Mouse (Mus musculus) heart, embryonic 14.5 days (tissue): Measurements from ENCODE around the gene Shisa9. TPM values are rescaled to one million over a fixed set of nuclear protein-coding genes. Genes with fewer than 3 reads are reported as not detected.
"Not testable (repeated sequence)": the region's sequence is repeated elsewhere in the genome, so short reads cannot be mapped to it uniquely, and the experiment has no call there.

ENCODE experiments used
- ATAC-seq: fragments of 200-750 bp; cut with Nextera tagmentation; 2 replicates; pipeline ENCODE4 v1.8.0; 2017; ENCODE audit warnings: low read depth, moderate TSS enrichment; ENCODE audit not compliant: insufficient number of reproducible peaks, insufficient read depth, low FRiP score
- H3K27ac ChIP-seq, 2 experiments: fragments of 200-500 bp in 1 of 2; fragments of 300-500 bp in 1 of 2; sonication (generic) in 1 of 2; replicated peaks in 1 of 2; 2 replicates each; pipeline ENCODE4 v1.5.1; 2012 to 2014; ENCODE audit warnings: low read depth in 2 of 2, low read length in 2 of 2, control low read depth in 1 of 2, mild to moderate bottlenecking in 1 of 2, mixed read lengths in 1 of 2; ENCODE audit not compliant: control insufficient read depth in 1 of 2, insufficient read depth in 1 of 2
- H3K27me3 ChIP-seq: fragments of 300-500 bp; sonication (generic); 2 replicates; pipeline ENCODE4 v1.6.1; 2014; ENCODE audit warnings: mild to moderate bottlenecking, low read length, control low read depth; ENCODE audit not compliant: control insufficient read depth, insufficient read depth
- H3K36me3 ChIP-seq: fragments of 300-500 bp; sonication (generic); 2 replicates; pipeline ENCODE4 v1.6.1; 2014; ENCODE audit warnings: mild to moderate bottlenecking, control low read depth, low read length, mixed read lengths; ENCODE audit not compliant: control insufficient read depth, insufficient read depth
- H3K4me1 ChIP-seq, 2 experiments: fragments of 200-500 bp in 1 of 2; fragments of 300-500 bp in 1 of 2; sonication (generic) in 1 of 2; 2 replicates each; pipeline ENCODE4 v1.6.1; 2012 to 2014; ENCODE audit warnings: low read length in 2 of 2, control low read depth in 1 of 2, mixed read lengths in 1 of 2; ENCODE audit not compliant: control insufficient read depth in 2 of 2, insufficient read depth in 2 of 2
- H3K4me2 ChIP-seq: fragments of 300-500 bp; sonication (generic); 2 replicates; pipeline ENCODE4 v1.6.1; 2014; ENCODE audit warnings: mild to moderate bottlenecking, low read length
- H3K4me3 ChIP-seq, 2 experiments: fragments of 200-500 bp in 1 of 2; fragments of 300-500 bp in 1 of 2; sonication (generic) in 1 of 2; 2 replicates each; pipeline ENCODE4 v1.5.1; 2012 to 2014; ENCODE audit warnings: low read length in 2 of 2, mild to moderate bottlenecking in 2 of 2, control low read depth in 1 of 2, low read depth in 1 of 2, moderate library complexity in 1 of 2; ENCODE audit not compliant: control insufficient read depth in 1 of 2, insufficient read depth in 1 of 2
- H3K9ac ChIP-seq: fragments of 300-500 bp; sonication (generic); 2 replicates; pipeline ENCODE4 v1.6.1; 2014; ENCODE audit warnings: mild to moderate bottlenecking, low read length
- H3K9me3 ChIP-seq: fragments of 300-500 bp; sonication (generic); 2 replicates; pipeline ENCODE4 v1.6.1; 2016; ENCODE audit warnings: low read length, control low read depth; ENCODE audit not compliant: control insufficient read depth
- WGBS: fragments of 180-500 bp; shearing (Covaris S2); extraction: QIAGEN DNeasy Blood & Tissue Kit; methylation state at CpG from one replicate; pipeline ENCODE4 v1.1.7; 2014; 5-methylcytosine and 5-hydroxymethylcytosine counted together
- polyA plus RNA-seq: library from polyadenylated mRNA; unstranded; fragments of >200 nt; fragmentation: Nextera tagmentation; extraction: Ambion mirVana; gene quantifications from 2 replicates; pipeline ENCODE4 v1.2.1, GENCODE M21; 2014

The Shisa9 gene
- 0.42 and 0.88 TPM in 2 replicates for polyA plus RNA-seq

- 1% methylated on average over 41 of the region's 42 CpGs for WGBS
- H3K4me1 ChIP-seq, result peaks cover 11 to 19% of the 10 kb centered on the region in 2 experiments; a peak in 3 of 4 replicates
- H3K27ac ChIP-seq, result no peak within 1 kb of the TSS
- peak; percentile 22; the same call in 1 of the 2 replicates for ATAC-seq
- peak within 1 kb of the TSS; percentile 57 for H3K9ac ChIP-seq
- H3K4me2 ChIP-seq, result peak within 1 kb of the TSS; percentile 99
- no peaks in the 10 kb centered on the region for H3K9me3 ChIP-seq
- no peaks in the 10 kb centered on the region for H3K36me3 ChIP-seq
- H3K27me3 ChIP-seq, result peaks cover 88% of the 10 kb centered on the region
- H3K4me3 ChIP-seq, result peak within 1 kb of the TSS; percentile 48 to 56
Measured at GRCm38 (mm10) chr16:11983616-11984270, at the start of gene Shisa9. Gene Shisa9, plus strand, starts transcription at chr16:11984113.

- Histone ChIP-seq H3K4me3 (no peak overlapping the region), H3K4me1 (no peaks in the 10 kb centered on the region), H3K9me3 (no peaks in the 10 kb centered on the region), H3K27me3 (no peaks in the 10 kb centered on the region), H3K4me2 (no peak overlapping the region), H3K27ac (no peak overlapping the region), H3K9ac (no peak overlapping the region), H3K36me3 (no peaks in the 10 kb centered on the region)
- ATAC-seq, result no peak
Measured at GRCm38 (mm10) chr16:11940477-11940876, 43.4 kb upstream of the Shisa9 start.

- H3K9me3 ChIP-seq, result no peaks in the 10 kb centered on the region
- no peak overlapping the region for H3K4me3 ChIP-seq
- no peaks in the 10 kb centered on the region for H3K27me3 ChIP-seq
- H3K9ac ChIP-seq, result no peak overlapping the region
- 54% methylated on average over 1 of the region's 1 CpGs for WGBS
- no peaks in the 10 kb centered on the region for H3K4me1 ChIP-seq
- H3K27ac ChIP-seq, result no peak overlapping the region
- no peak overlapping the region for H3K4me2 ChIP-seq
- H3K36me3 ChIP-seq, result no peaks in the 10 kb centered on the region
- no peak for ATAC-seq
Measured at GRCm38 (mm10) chr16:11960691-11961090, 23.2 kb upstream of the Shisa9 start.

- Histone ChIP-seq H3K27ac (no peak overlapping the region), H3K4me1 (no peaks in the 10 kb centered on the region), H3K9me3 (no peaks in the 10 kb centered on the region), H3K4me2 (no peak overlapping the region), H3K27me3 (no peaks in the 10 kb centered on the region), H3K36me3 (no peaks in the 10 kb centered on the region), H3K9ac (no peak overlapping the region), H3K4me3 (no peak overlapping the region)
- ATAC-seq, result no peak
- WGBS, result 82% methylated on average over 8 of the region's 8 CpGs
Measured at GRCm38 (mm10) chr16:11966041-11966440, 17.9 kb upstream of the Shisa9 start.

- not testable (repeated sequence) for ATAC-seq, H3K9me3 ChIP-seq, H3K27ac ChIP-seq, H3K36me3 ChIP-seq, H3K9ac ChIP-seq, H3K4me3 ChIP-seq, H3K4me1 ChIP-seq, H3K27me3 ChIP-seq, H3K4me2 ChIP-seq
- WGBS, result 89% methylated on average over 3 of the region's 5 CpGs
Measured at GRCm38 (mm10) chr16:11966810-11967209, 17.1 kb upstream of the Shisa9 start.

GRCm38 (mm10) chr16:11967579-11967978 lies 16.3 kb upstream of the Shisa9 start:
- no peaks in the 10 kb centered on the region for H3K36me3 ChIP-seq
- no peak for ATAC-seq
- H3K27ac ChIP-seq, result no peak overlapping the region
- H3K27me3 ChIP-seq, result no peaks in the 10 kb centered on the region
- no peak overlapping the region for H3K4me3 ChIP-seq
- WGBS, result 60% methylated on average over 2 of the region's 2 CpGs
- H3K4me1 ChIP-seq, result no peaks in the 10 kb centered on the region
- no peak overlapping the region for H3K4me2 ChIP-seq
- no peaks in the 10 kb centered on the region for H3K9me3 ChIP-seq
- no peak overlapping the region for H3K9ac ChIP-seq

GRCm38 (mm10) chr16:11973707-11974106 lies 10.2 kb upstream of the Shisa9 start:
- no peaks in the 10 kb centered on the region for H3K9me3 ChIP-seq
- no peaks in the 10 kb centered on the region for H3K27me3 ChIP-seq
- no peak for ATAC-seq
- no peak overlapping the region for H3K4me3 ChIP-seq
- H3K9ac ChIP-seq, result no peak overlapping the region
- H3K4me1 ChIP-seq, result no peaks in the 10 kb centered on the region
- WGBS, result 37% methylated on average over 4 of the region's 4 CpGs
- H3K4me2 ChIP-seq, result no peak overlapping the region
- no peaks in the 10 kb centered on the region for H3K36me3 ChIP-seq
- no peak overlapping the region for H3K27ac ChIP-seq

- Histone ChIP-seq H3K36me3 (no peaks in the 10 kb centered on the region), H3K27ac (no peak overlapping the region), H3K9me3 (no peaks in the 10 kb centered on the region), H3K4me1 (no peaks in the 10 kb centered on the region), H3K27me3 (peaks cover 19% of the 10 kb centered on the region), H3K9ac (no peak overlapping the region), H3K4me2 (no peak overlapping the region), H3K4me3 (no peak overlapping the region)
- no peak for ATAC-seq
- 76% methylated on average over 2 of the region's 2 CpGs for WGBS
Measured at GRCm38 (mm10) chr16:11976737-11977136, 7.2 kb upstream of the Shisa9 start.
